Mouse (Mus musculus) cerebellum, adult 9-10 months (tissue): ENCODE data around the gene Robo1.
"Not testable (repeated sequence)": the region's sequence is repeated elsewhere in the genome, so short reads cannot be mapped to it uniquely, and the experiment has no call there.

ENCODE experiments used
- DNase-seq: peaks from one replicate; pipeline ENCODE4 v3.0.0; 2022

Gene Robo1

GRCm38 (mm10) chr16:72458155-72458554 is 150.0 kb downstream of the Robo1 start:
- no peak for DNase-seq

- DNase-seq: no peak
Measured at GRCm38 (mm10) chr16:72458576-72458975, 150.5 kb downstream of the Robo1 start.

- no peak for DNase-seq
Measured at GRCm38 (mm10) chr16:72465696-72466095, 157.6 kb downstream of the Robo1 start.

GRCm38 (mm10) chr16:72470037-72470673 is 162.0 kb downstream of the Robo1 start:
- DNase-seq: no peak

- DNase-seq: no peak
Measured at GRCm38 (mm10) chr16:72510716-72511199, 202.7 kb downstream of the Robo1 start.

GRCm38 (mm10) chr16:72531337-72531736 is 223.2 kb downstream of the Robo1 start:
- DNase-seq: no peak

GRCm38 (mm10) chr16:72533900-72534571 is 225.9 kb downstream of the Robo1 start:
- no peak for DNase-seq

- DNase-seq: no peak
Measured at GRCm38 (mm10) chr16:72538171-72538570, 230.1 kb downstream of the Robo1 start.

- DNase-seq: no peak
Measured at GRCm38 (mm10) chr16:72543928-72544327, 235.8 kb downstream of the Robo1 start.

GRCm38 (mm10) chr16:72544950-72545349 is 236.8 kb downstream of the Robo1 start:
- DNase-seq: no peak

- DNase-seq: no peak
Measured at GRCm38 (mm10) chr16:72551672-72552243, 243.7 kb downstream of the Robo1 start.

- no peak for DNase-seq
Measured at GRCm38 (mm10) chr16:72553713-72554112, 245.6 kb downstream of the Robo1 start.

- DNase-seq: not testable (repeated sequence)
Measured at GRCm38 (mm10) chr16:72562149-72562548, 254.0 kb downstream of the Robo1 start.

- no peak for DNase-seq
Measured at GRCm38 (mm10) chr16:72563196-72563963, 255.3 kb downstream of the Robo1 start.

- DNase-seq: no peak
Measured at GRCm38 (mm10) chr16:72575171-72575570, 267.1 kb downstream of the Robo1 start.

GRCm38 (mm10) chr16:72576956-72577355 is 268.9 kb downstream of the Robo1 start:
- DNase-seq: no peak

- no peak for DNase-seq
Measured at GRCm38 (mm10) chr16:72584454-72585159, 276.5 kb downstream of the Robo1 start.

- DNase-seq: no peak
Measured at GRCm38 (mm10) chr16:72585160-72585813, 277.2 kb downstream of the Robo1 start.

- DNase-seq: no peak
Measured at GRCm38 (mm10) chr16:72587376-72588072, 279.4 kb downstream of the Robo1 start.

GRCm38 (mm10) chr16:72603487-72604206 is 295.5 kb downstream of the Robo1 start:
- no peak for DNase-seq

GRCm38 (mm10) chr16:72605066-72605465 is 297.0 kb downstream of the Robo1 start:
- peak; percentile 56 for DNase-seq
